Mouse (Mus musculus): ENCODE data around the gene Hist1h2bn. TPM values are rescaled to one million over a fixed set of nuclear protein-coding genes. Genes with fewer than 3 reads are reported as not detected.
"Not testable (repeated sequence)": the region's sequence is repeated elsewhere in the genome, so short reads cannot be mapped to it uniquely, and the experiment has no call there.

The Hist1h2bn gene
- polyA plus RNA-seq, 1 experiment, result 2.3 TPM

GRCm38 (mm10) chr13:21751827-21752226, 2.1 kb upstream of the Hist1h2bn start:
- H3K27ac ChIP-seq (ENCODE audit: control insufficient read depth, insufficient read depth, low read depth, low read length), result no peak overlapping the region
- no peak overlapping the region for H3K4me3 ChIP-seq (ENCODE audit: control insufficient read depth, low read depth, low read length)
- H3K27me3 ChIP-seq (ENCODE audit: control insufficient read depth, insufficient read depth, low read length), result no peaks in the 10 kb centered on the region
- TF ChIP-seq POLR2A (IDR thresholded peaks at IDR 0.05; ENCODE audit: control insufficient read depth, low read depth, low read length) (no peak), CTCF (IDR thresholded peaks at IDR 0.05; ENCODE audit: control insufficient read depth, insufficient read depth, insufficient replicate concordance, low read depth, low read length) (no peak)
- H3K36me3 ChIP-seq (ENCODE audit: control insufficient read depth, insufficient read depth, low read length), result no peaks in the 10 kb centered on the region
- peaks cover 3% of the 10 kb centered on the region for H3K4me1 ChIP-seq (ENCODE audit: control insufficient read depth, insufficient read depth, low read length)

GRCm38 (mm10) chr13:21752356-21752755, 1.6 kb upstream of the Hist1h2bn start:
- H3K27me3 ChIP-seq (ENCODE audit: control insufficient read depth, insufficient read depth, low read length), result no peaks in the 10 kb centered on the region
- H3K4me3 ChIP-seq (ENCODE audit: control insufficient read depth, low read depth, low read length), result no peak overlapping the region
- peaks cover 3% of the 10 kb centered on the region for H3K4me1 ChIP-seq (ENCODE audit: control insufficient read depth, insufficient read depth, low read length)
- H3K27ac ChIP-seq (ENCODE audit: control insufficient read depth, insufficient read depth, low read depth, low read length), result no peak overlapping the region
- TF ChIP-seq POLR2A (IDR thresholded peaks at IDR 0.05; ENCODE audit: control insufficient read depth, low read depth, low read length), result no peak
- TF ChIP-seq CTCF (IDR thresholded peaks at IDR 0.05; ENCODE audit: control insufficient read depth, insufficient read depth, insufficient replicate concordance, low read depth, low read length), result no peak
- H3K36me3 ChIP-seq (ENCODE audit: control insufficient read depth, insufficient read depth, low read length), result no peaks in the 10 kb centered on the region

GRCm38 (mm10) chr13:21753051-21753523, 836 bp upstream of the Hist1h2bn start:
- no peaks in the 10 kb centered on the region for H3K27me3 ChIP-seq (ENCODE audit: control insufficient read depth, insufficient read depth, low read length)
- TF ChIP-seq CTCF (IDR thresholded peaks at IDR 0.05; ENCODE audit: control insufficient read depth, insufficient read depth, insufficient replicate concordance, low read depth, low read length) (no peak), POLR2A (IDR thresholded peaks at IDR 0.05; ENCODE audit: control insufficient read depth, low read depth, low read length) (no peak)
- peaks cover 3% of the 10 kb centered on the region for H3K4me1 ChIP-seq (ENCODE audit: control insufficient read depth, insufficient read depth, low read length)
- H3K27ac ChIP-seq (ENCODE audit: control insufficient read depth, insufficient read depth, low read depth, low read length), result peak overlapping the region; percentile 48
- no peaks in the 10 kb centered on the region for H3K36me3 ChIP-seq (ENCODE audit: control insufficient read depth, insufficient read depth, low read length)
- peak overlapping the region; percentile 52 for H3K4me3 ChIP-seq (ENCODE audit: control insufficient read depth, low read depth, low read length)

GRCm38 (mm10) chr13:21754294-21755001, 525 bp downstream of the Hist1h2bn start:
- not testable (repeated sequence) for H3K4me3 ChIP-seq (ENCODE audit: control insufficient read depth, low read depth, low read length); H3K27ac ChIP-seq (ENCODE audit: control insufficient read depth, insufficient read depth, low read depth, low read length); H3K4me1 ChIP-seq (ENCODE audit: control insufficient read depth, insufficient read depth, low read length); H3K36me3 ChIP-seq (ENCODE audit: control insufficient read depth, insufficient read depth, low read length); H3K27me3 ChIP-seq (ENCODE audit: control insufficient read depth, insufficient read depth, low read length)

GRCm38 (mm10) chr13:21755707-21756106, 1.8 kb downstream of the Hist1h2bn start:
- Histone ChIP-seq H3K4me1 (ENCODE audit: control insufficient read depth, insufficient read depth, low read length) (peaks cover 3% of the 10 kb centered on the region), H3K36me3 (ENCODE audit: control insufficient read depth, insufficient read depth, low read length) (no peaks in the 10 kb centered on the region), H3K4me3 (ENCODE audit: control insufficient read depth, low read depth, low read length) (no peak overlapping the region), H3K27ac (ENCODE audit: control insufficient read depth, insufficient read depth, low read depth, low read length) (no peak overlapping the region), H3K27me3 (ENCODE audit: control insufficient read depth, insufficient read depth, low read length) (no peaks in the 10 kb centered on the region)
- TF ChIP-seq POLR2A (IDR thresholded peaks at IDR 0.05; ENCODE audit: control insufficient read depth, low read depth, low read length), result no peak
- no peak for TF ChIP-seq CTCF (IDR thresholded peaks at IDR 0.05; ENCODE audit: control insufficient read depth, insufficient read depth, insufficient replicate concordance, low read depth, low read length)

- H3K36me3 ChIP-seq (ENCODE audit: control insufficient read depth, insufficient read depth, low read length), result no peaks in the 10 kb centered on the region
- H3K4me1 ChIP-seq (ENCODE audit: control insufficient read depth, insufficient read depth, low read length), result peaks cover 17% of the 10 kb centered on the region
- peaks cover 2% of the 10 kb centered on the region; the same call in 1 of the 2 replicates for H3K27me3 ChIP-seq (ENCODE audit: control insufficient read depth, insufficient read depth, low read length)
- peak overlapping the region; percentile 82 for H3K4me3 ChIP-seq (ENCODE audit: control insufficient read depth, low read depth, low read length)
- TF ChIP-seq CTCF (IDR thresholded peaks at IDR 0.05; ENCODE audit: control insufficient read depth, insufficient read depth, insufficient replicate concordance, low read depth, low read length), result no peak
- no peak for TF ChIP-seq POLR2A (IDR thresholded peaks at IDR 0.05; ENCODE audit: control insufficient read depth, low read depth, low read length)
- peak overlapping the region; percentile 70 for H3K27ac ChIP-seq (ENCODE audit: control insufficient read depth, insufficient read depth, low read depth, low read length)
Measured at GRCm38 (mm10) chr13:21778814-21779766, 25.2 kb downstream of the Hist1h2bn start.

Measured in testis, adult 2 months (tissue).